Comparison of ENCODE assay signal across 4 mouse cellular contexts in genomic region chr8:71747082-71747481, GRCm38 (mm10). TPM values are rescaled to one million over a fixed set of nuclear protein-coding genes. Genes with fewer than 3 reads are reported as not detected.
"Had no signal": no experiment of that assay in that cellular context is flagged by ENCODE, and none has a peak within 500 bp of the region (broad histone marks: within the 10 kb centered on the region; RNA-seq: fewer than 3 reads in every experiment).

No protein-coding gene starts in this region.

RNA-seq across cellular contexts. Expression of gene Insl3, which starts 58.1 kb away (rescaled TPM):
- total RNA-seq: midbrain, postnatal 0 days had no signal
- polyA plus RNA-seq: limb, embryonic 11.5 days; midbrain, embryonic 14.5 days; neural tube, embryonic 12.5 days had no signal
